Mouse (Mus musculus) lung, embryonic 16.5 days (tissue): ENCODE results near the gene Gm9837. TPM values are rescaled to one million over a fixed set of nuclear protein-coding genes. Genes with fewer than 3 reads are reported as not detected.

Experiments used
- ATAC-seq: fragments of 200-750 bp; cut with Nextera tagmentation; 2 replicates; pipeline ENCODE4 v1.8.0; 2017; ENCODE audit warnings: low read depth, mild to moderate bottlenecking, moderate library complexity
- H3K27ac ChIP-seq: fragments of 300-500 bp; sonication (generic); 2 replicates; pipeline ENCODE4 v1.5.1; 2014; ENCODE audit warnings: mild to moderate bottlenecking, control low read depth, low read length
- H3K27me3 ChIP-seq: fragments of 300-500 bp; sonication (generic); 2 replicates; pipeline ENCODE4 v1.6.1; 2014; ENCODE audit warnings: low read depth, low read length, mixed read lengths; ENCODE audit not compliant: control insufficient read depth, insufficient read depth
- H3K36me3 ChIP-seq: fragments of 300-500 bp; sonication (generic); 2 replicates; pipeline ENCODE4 v1.6.1; 2014; ENCODE audit warnings: low read length; ENCODE audit not compliant: control insufficient read depth, insufficient read depth
- H3K4me1 ChIP-seq: fragments of 300-500 bp; sonication (generic); replicated peaks from 2 replicates; pipeline ENCODE4 v1.6.1; 2014; ENCODE audit warnings: low read length, mixed read lengths; ENCODE audit not compliant: control insufficient read depth, insufficient read depth
- H3K4me2 ChIP-seq: fragments of 300-500 bp; sonication (generic); 2 replicates; pipeline ENCODE4 v1.6.1; 2014; ENCODE audit warnings: low read depth, low read length, control low read depth
- H3K4me3 ChIP-seq: fragments of 300-500 bp; sonication (generic); 2 replicates; pipeline ENCODE4 v1.5.1; 2014; ENCODE audit warnings: mild to moderate bottlenecking, low read length, control low read depth
- H3K9ac ChIP-seq: fragments of 300-500 bp; sonication (generic); 2 replicates; pipeline ENCODE4 v1.6.1; 2014; ENCODE audit warnings: low read length, control low read depth
- H3K9me3 ChIP-seq: fragments of 300-500 bp; sonication (generic); 2 replicates; pipeline ENCODE4 v1.6.1; 2016; ENCODE audit warnings: low read length; ENCODE audit not compliant: control insufficient read depth
- WGBS: fragments of 180-500 bp; shearing (Covaris S2); extraction: QIAGEN DNeasy Blood & Tissue Kit; methylation state at CpG from one replicate; pipeline ENCODE4 v1.1.7; 2014; 5-methylcytosine and 5-hydroxymethylcytosine counted together
- polyA plus RNA-seq: library from polyadenylated mRNA; unstranded; fragments of >200 nt; fragmentation: Nextera tagmentation; extraction: Ambion mirVana; gene quantifications from 2 replicates; pipeline ENCODE4 v1.2.1, GENCODE M21; 2015

Gene Gm9837
- polyA plus RNA-seq, 1 experiment from 2014 or later: not detected

- no peaks in the 10 kb centered on the region for H3K9me3 ChIP-seq
- no peaks in the 10 kb centered on the region for H3K27me3 ChIP-seq
- H3K9ac ChIP-seq: no peak overlapping the region
- WGBS: 79% methylated on average over 6 of the region's 6 CpGs
- H3K4me3 ChIP-seq: no peak overlapping the region
- peaks cover 6% of the 10 kb centered on the region for H3K4me1 ChIP-seq
- no peak for ATAC-seq
- H3K4me2 ChIP-seq: no peak overlapping the region
- H3K27ac ChIP-seq: no peak overlapping the region
- H3K36me3 ChIP-seq: peaks cover 7% of the 10 kb centered on the region; the same call in 1 of the 2 replicates
Measured at GRCm38 (mm10) chr11:53425711-53426255, 44.5 kb downstream of the Gm9837 start.

- Histone ChIP-seq H3K9me3 (no peaks in the 10 kb centered on the region), H3K36me3 (peaks cover 8% of the 10 kb centered on the region; the same call in 1 of the 2 replicates), H3K27ac (no peak overlapping the region), H3K27me3 (no peaks in the 10 kb centered on the region), H3K4me3 (no peak overlapping the region), H3K4me2 (no peak overlapping the region), H3K4me1 (peaks cover 6% of the 10 kb centered on the region), H3K9ac (no peak overlapping the region)
- no peak for ATAC-seq
- WGBS: 51% methylated on average over 3 of the region's 3 CpGs
Measured at GRCm38 (mm10) chr11:53425251-53425650, 45.0 kb downstream of the Gm9837 start.

GRCm38 (mm10) chr11:53424826-53425225 is 45.5 kb downstream of the Gm9837 start:
- H3K9me3 ChIP-seq: no peaks in the 10 kb centered on the region
- no peak overlapping the region for H3K4me3 ChIP-seq
- no peaks in the 10 kb centered on the region for H3K27me3 ChIP-seq
- no peak overlapping the region for H3K9ac ChIP-seq
- peaks cover 9% of the 10 kb centered on the region; the same call in 1 of the 2 replicates for H3K36me3 ChIP-seq
- H3K4me2 ChIP-seq: no peak overlapping the region
- 53% methylated on average over 2 of the region's 2 CpGs for whole genome bisulfite sequencing
- H3K27ac ChIP-seq: no peak overlapping the region
- peaks cover 3% of the 10 kb centered on the region for H3K4me1 ChIP-seq
- no peak for ATAC-seq

GRCm38 (mm10) chr11:53423036-53423435 is 47.2 kb downstream of the Gm9837 start, which contains the start of gene Leap2:
Gene Leap2 (minus strand): TSS chr11:53423170.
- Histone ChIP-seq H3K27ac (no peak within 1 kb of the TSS), H3K27me3 (no peaks in the 10 kb centered on the region), H3K36me3 (peaks cover 5% of the 10 kb centered on the region), H3K4me2 (no peak within 1 kb of the TSS), H3K4me1 (no peaks in the 10 kb centered on the region), H3K9me3 (no peaks in the 10 kb centered on the region), H3K4me3 (no peak within 1 kb of the TSS), H3K9ac (no peak within 1 kb of the TSS)
- ATAC-seq: no peak
- WGBS: 62% methylated on average over 4 of the region's 4 CpGs

Other genes with a start within 250 kb of the Gm9837 start
- 68.9 and 70.2 TPM in 2 replicates for gene Hspa4, start 170.0 kb downstream of the Gm9837 start, polyA plus RNA-seq
- gene Zcchc10, start 145.8 kb downstream of the Gm9837 start, polyA plus RNA-seq: 21.9 and 23.2 TPM in 2 replicates
- gene Aff4, start 119.6 kb downstream of the Gm9837 start, polyA plus RNA-seq: 24.1 and 30.9 TPM in 2 replicates
- 1.0 TPM in 1 of 2 replicates, not detected in the other for gene Leap2, start 47.3 kb downstream of the Gm9837 start, polyA plus RNA-seq
- gene Uqcrq, start 39.6 kb downstream of the Gm9837 start, polyA plus RNA-seq: 479 and 495 TPM in 2 replicates
- gene Gdf9, start 39.5 kb downstream of the Gm9837 start, polyA plus RNA-seq: 1.4 and 2.1 TPM in 2 replicates
- 0.06 TPM in 1 of 2 replicates, not detected in the other for gene Gm10447, start 13.4 kb downstream of the Gm9837 start, polyA plus RNA-seq
- gene Shroom1, start 13.3 kb downstream of the Gm9837 start, polyA plus RNA-seq: 1.9 and 2.8 TPM in 2 replicates
- gene Gm9945, start 9.7 kb upstream of the Gm9837 start, polyA plus RNA-seq: not detected in 2 replicates
- gene Sowaha, start 9.8 kb upstream of the Gm9837 start, polyA plus RNA-seq: 0.13 and 0.25 TPM in 2 replicates
- gene Sept8, start 48.8 kb upstream of the Gm9837 start, polyA plus RNA-seq: 23.6 and 27.1 TPM in 2 replicates
- 65.9 and 68.8 TPM in 2 replicates for gene Kif3a, start 96.9 kb upstream of the Gm9837 start, polyA plus RNA-seq
- 1.0 and 1.4 TPM in 2 replicates for gene Il4, start 148.2 kb upstream of the Gm9837 start, polyA plus RNA-seq
- gene Il13, start 164.2 kb upstream of the Gm9837 start, polyA plus RNA-seq: not detected in 2 replicates
- 29.5 and 33.7 TPM in 2 replicates for gene Rad50, start 236.8 kb upstream of the Gm9837 start, polyA plus RNA-seq